Mouse (Mus musculus) midbrain, embryonic 11.5 days (tissue): ENCODE measurements around the gene Ankrd11. TPM values are rescaled to one million over a fixed set of nuclear protein-coding genes. Genes with fewer than 3 reads are reported as not detected.

Experiments
- ATAC-seq: fragments of 200-750 bp; cut with Nextera tagmentation; 2 replicates; pipeline ENCODE4 v1.8.0; 2017; ENCODE audit warnings: moderate TSS enrichment, moderate library complexity; ENCODE audit not compliant: low FRiP score
- DNase-seq: peaks from one replicate; pipeline ENCODE4 v3.0.0; 2015; ENCODE audit warnings: low spot score; ENCODE audit errors: missing footprints
- H3K27ac ChIP-seq: fragments of 300-500 bp; sonication (generic); 2 replicates; pipeline ENCODE4 v1.5.1; 2014; ENCODE audit warnings: low read depth, low read length
- H3K27me3 ChIP-seq: fragments of 300-500 bp; sonication (generic); 2 replicates; pipeline ENCODE4 v1.6.1; 2014; ENCODE audit warnings: mild to moderate bottlenecking, low read length, moderate library complexity, mixed read lengths; ENCODE audit not compliant: control insufficient read depth, insufficient read depth
- H3K36me3 ChIP-seq: fragments of 300-500 bp; sonication (generic); 2 replicates; pipeline ENCODE4 v1.6.1; 2014; ENCODE audit warnings: mild to moderate bottlenecking, low read length, moderate library complexity, mixed read lengths; ENCODE audit not compliant: control insufficient read depth, insufficient read depth
- H3K4me1 ChIP-seq: fragments of 300-500 bp; sonication (generic); 2 replicates; pipeline ENCODE4 v1.6.1; 2014; ENCODE audit warnings: low read length; ENCODE audit not compliant: control insufficient read depth, insufficient read depth
- H3K4me2 ChIP-seq: fragments of 300-500 bp; sonication (generic); 2 replicates; pipeline ENCODE4 v1.6.1; 2014; ENCODE audit warnings: mild to moderate bottlenecking, moderate library complexity
- H3K4me3 ChIP-seq: fragments of 300-500 bp; sonication (generic); 2 replicates; pipeline ENCODE4 v1.5.1; 2014; ENCODE audit warnings: low read depth, low read length
- H3K9ac ChIP-seq: fragments of 300-500 bp; sonication (generic); 2 replicates; pipeline ENCODE4 v1.6.1; 2014; ENCODE audit warnings: low read length
- H3K9me3 ChIP-seq: fragments of 300-500 bp; sonication (generic); 2 replicates; pipeline ENCODE4 v1.6.1; 2016; ENCODE audit warnings: low read length; ENCODE audit not compliant: control insufficient read depth
- WGBS: fragments of 180-500 bp; shearing (Covaris S2); extraction: QIAGEN DNeasy Blood & Tissue Kit; methylation state at CpG from one replicate; pipeline ENCODE4 v1.1.7; 2014; 5-methylcytosine and 5-hydroxymethylcytosine counted together
- polyA plus RNA-seq: library from polyadenylated mRNA; unstranded; fragments of >200 nt; fragmentation: Nextera tagmentation; extraction: Ambion mirVana; gene quantifications from 2 replicates; pipeline ENCODE4 v1.2.1, GENCODE M21; 2014

The Ankrd11 gene
- polyA plus RNA-seq = 61.9 and 72.0 TPM in 2 replicates

- H3K4me3 ChIP-seq = peak within 1 kb of the TSS; percentile 100
- peak within 1 kb of the TSS; percentile 93 for H3K27ac ChIP-seq
- no peaks in the 10 kb centered on the region for H3K27me3 ChIP-seq
- H3K4me1 ChIP-seq = peaks cover 33% of the 10 kb centered on the region
- DNase-seq (peak; percentile 99), ATAC-seq (peak; percentile 97)
- H3K9ac ChIP-seq = peak within 1 kb of the TSS; percentile 99
- peak within 1 kb of the TSS; percentile 80 for H3K4me2 ChIP-seq
- H3K36me3 ChIP-seq = no peaks in the 10 kb centered on the region
- H3K9me3 ChIP-seq = no peaks in the 10 kb centered on the region
- under 1% methylated on average over 90 of the region's 91 CpGs for WGBS
These were observed at the start of gene Ankrd11 for GRCm38 (mm10) chr8:123042158-123042973. Ankrd11 (minus strand) TSS chr8:123042277.

GRCm38 (mm10) chr8:123087289-123087688 lies 45.2 kb upstream of the Ankrd11 start:
- H3K36me3 ChIP-seq = peaks cover 31% of the 10 kb centered on the region
- 95% methylated on average over 9 of the region's 9 CpGs for WGBS
- no peaks in the 10 kb centered on the region for H3K9me3 ChIP-seq
- no peak overlapping the region for H3K27ac ChIP-seq
- no peak overlapping the region for H3K9ac ChIP-seq
- ATAC-seq (no peak), DNase-seq (no peak)
- H3K4me2 ChIP-seq = no peak overlapping the region
- H3K4me3 ChIP-seq = no peak overlapping the region
- no peaks in the 10 kb centered on the region for H3K4me1 ChIP-seq
- no peaks in the 10 kb centered on the region for H3K27me3 ChIP-seq

GRCm38 (mm10) chr8:123083610-123084009 lies 41.5 kb upstream of the Ankrd11 start:
- Histone ChIP-seq H3K27ac (no peak overlapping the region), H3K4me3 (no peak overlapping the region), H3K4me2 (no peak overlapping the region), H3K9me3 (no peaks in the 10 kb centered on the region), H3K36me3 (peaks cover 25% of the 10 kb centered on the region), H3K9ac (no peak overlapping the region), H3K27me3 (no peaks in the 10 kb centered on the region), H3K4me1 (no peaks in the 10 kb centered on the region)
- ATAC-seq (no peak), DNase-seq (no peak)
- 92% methylated on average over 12 of the region's 12 CpGs for WGBS

DNA sequence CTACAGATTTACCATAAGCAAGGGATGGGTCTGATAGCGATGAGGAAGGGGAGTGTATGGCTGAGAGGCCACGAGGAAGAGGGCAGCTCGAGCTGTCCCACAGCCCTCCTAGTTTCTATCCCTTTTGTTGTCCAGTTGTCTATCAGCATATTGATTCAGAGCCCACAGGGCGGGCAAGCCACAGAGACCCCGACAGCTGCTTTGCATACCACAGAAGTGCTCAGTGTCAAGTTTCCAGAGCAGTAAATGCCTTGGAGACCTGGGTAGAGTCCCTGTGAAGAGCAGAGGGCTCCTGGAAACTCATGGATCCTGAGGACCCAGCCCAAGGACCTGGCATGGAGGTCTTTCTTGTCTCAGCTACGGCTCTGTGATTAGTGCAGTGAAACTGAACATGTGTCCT lies 40.9 kb upstream of the Ankrd11 start:
- DNase-seq (no peak), ATAC-seq (no peak)
- Histone ChIP-seq H3K9ac (no peak overlapping the region), H3K9me3 (no peaks in the 10 kb centered on the region), H3K27ac (no peak overlapping the region), H3K27me3 (no peaks in the 10 kb centered on the region), H3K4me1 (no peaks in the 10 kb centered on the region), H3K4me2 (no peak overlapping the region), H3K36me3 (peaks cover 24% of the 10 kb centered on the region), H3K4me3 (no peak overlapping the region)
- WGBS = 85% methylated on average over 6 of the region's 6 CpGs

- ATAC-seq (no peak), DNase-seq (no peak)
- Histone ChIP-seq H3K27ac (no peak overlapping the region), H3K4me2 (no peak overlapping the region), H3K4me1 (no peaks in the 10 kb centered on the region), H3K27me3 (no peaks in the 10 kb centered on the region), H3K36me3 (peaks cover 25% of the 10 kb centered on the region), H3K9me3 (no peaks in the 10 kb centered on the region), H3K4me3 (no peak overlapping the region), H3K9ac (no peak overlapping the region)
- WGBS = 90% methylated on average over 6 of the region's 6 CpGs
These were observed 35.1 kb upstream of the Ankrd11 start for GRCm38 (mm10) chr8:123077213-123077612.

DNA sequence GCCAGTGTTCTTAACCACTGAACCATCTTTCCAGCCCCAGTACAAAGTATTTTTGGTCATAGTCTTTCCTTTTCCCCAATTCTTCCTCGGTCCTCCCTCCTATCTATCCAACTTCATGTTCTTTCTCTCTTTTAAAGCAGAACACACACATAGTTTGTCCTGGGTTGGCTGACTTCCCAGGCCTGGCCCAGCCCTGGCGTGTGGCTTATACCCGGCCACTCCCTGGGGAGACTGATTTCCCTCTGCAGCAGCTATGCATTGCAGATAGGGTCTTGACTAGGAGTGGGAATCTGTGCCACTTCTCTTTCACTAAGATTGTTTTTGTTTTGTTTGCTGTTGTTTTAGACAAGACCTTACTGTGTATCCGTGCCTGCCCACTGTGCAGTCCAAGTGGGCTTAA lies 29.1 kb upstream of the Ankrd11 start:
- no peak overlapping the region for H3K9ac ChIP-seq
- no peaks in the 10 kb centered on the region for H3K9me3 ChIP-seq
- H3K36me3 ChIP-seq = 0 out of 2 replicates have a peak, but pooled peaks cover 8% of the 10 kb centered on the region
- H3K27me3 ChIP-seq = no peaks in the 10 kb centered on the region
- no peak overlapping the region for H3K27ac ChIP-seq
- 93% methylated on average over 4 of the region's 4 CpGs for WGBS
- H3K4me1 ChIP-seq = peaks cover 11% of the 10 kb centered on the region
- H3K4me3 ChIP-seq = no peak overlapping the region
- DNase-seq = no peak
- no peak for ATAC-seq
- no peak overlapping the region for H3K4me2 ChIP-seq

DNA sequence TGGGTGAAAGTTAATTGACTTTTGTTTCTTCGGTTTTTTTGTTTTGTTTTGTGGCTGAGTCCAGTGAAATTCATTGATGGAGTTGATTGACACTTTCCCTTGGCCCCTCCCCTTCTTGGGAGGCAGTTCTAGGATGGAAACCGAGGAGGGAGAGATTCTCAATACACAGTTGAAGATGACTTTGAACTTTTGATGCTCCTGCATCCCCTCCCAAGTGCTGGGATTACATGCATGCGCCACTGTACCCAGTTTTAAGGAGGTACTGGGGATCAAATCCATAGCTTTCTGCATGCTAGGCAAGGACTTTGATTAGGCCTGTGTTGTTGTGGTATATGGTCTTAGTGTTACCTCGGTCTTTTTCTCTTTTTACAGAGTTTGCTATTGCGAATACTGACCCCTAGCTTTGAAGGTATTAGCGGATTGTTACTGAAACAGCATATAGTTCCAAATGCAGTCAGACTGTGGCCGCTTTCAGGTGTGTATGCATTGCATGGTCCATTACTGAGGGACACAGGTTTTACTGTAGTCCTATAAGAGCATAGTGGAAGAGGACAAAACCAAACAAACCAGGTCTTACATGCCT lies 24.1 kb upstream of the Ankrd11 start:
- Histone ChIP-seq H3K9me3 (no peaks in the 10 kb centered on the region), H3K27me3 (no peaks in the 10 kb centered on the region), H3K4me2 (peak overlapping the region; percentile 82), H3K4me3 (peak overlapping the region; percentile 91), H3K27ac (peak overlapping the region; percentile 83; the same call in 1 of the 2 replicates), H3K9ac (peak overlapping the region; percentile 97), H3K36me3 (no peaks in the 10 kb centered on the region), H3K4me1 (peaks cover 17% of the 10 kb centered on the region)
- no peak for DNase-seq
- 0 out of 2 replicates have a peak, but pooled peaks have one; percentile 10 for ATAC-seq
- WGBS = 35% methylated on average over 7 of the region's 7 CpGs

DNA sequence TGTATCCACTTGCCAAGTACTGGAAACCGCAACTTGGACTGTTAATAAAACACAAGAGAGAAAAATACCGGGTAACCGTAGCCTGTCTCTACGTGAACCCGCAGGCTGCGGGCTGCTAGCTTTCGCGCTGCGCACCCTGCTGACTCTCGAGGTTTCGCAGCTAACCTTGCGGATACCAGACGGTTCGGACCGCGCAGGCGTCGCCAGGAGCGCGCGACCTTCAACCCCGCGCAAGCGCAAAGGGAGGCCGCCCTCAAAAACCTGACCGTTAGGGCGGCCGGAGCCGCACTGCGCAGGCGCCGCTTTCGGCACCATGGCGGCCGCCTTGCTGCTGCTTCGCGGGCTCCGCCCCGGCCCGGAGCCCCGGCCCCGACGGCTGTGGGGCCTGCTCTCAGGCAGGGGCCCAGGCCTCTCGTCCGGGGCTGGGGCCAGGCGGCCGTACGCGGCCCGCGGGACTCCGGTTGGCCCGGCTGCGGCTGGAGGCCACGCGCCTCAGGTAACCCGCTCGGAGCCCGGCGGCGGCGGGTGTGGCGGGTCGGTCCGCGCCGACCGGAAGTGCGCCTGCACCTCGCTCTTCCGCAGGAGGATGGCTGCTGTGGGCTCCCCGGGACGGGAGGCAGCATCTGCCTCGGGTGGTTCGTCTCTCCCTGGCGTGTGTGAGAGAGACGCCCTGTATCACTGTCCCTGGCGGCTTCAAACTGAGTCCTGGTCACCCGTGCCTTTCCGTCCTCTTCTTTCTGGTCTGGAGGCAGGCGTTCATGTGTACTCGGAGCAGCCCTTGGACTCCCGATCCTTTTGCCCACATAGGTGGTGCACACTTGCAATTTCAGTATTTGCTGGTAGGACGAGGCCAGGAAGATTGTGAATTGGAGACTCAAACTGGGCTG lies 23.4 kb upstream of the Ankrd11 start:
- peak; percentile 96 for ATAC-seq

More for the DNA sequence above, 23.4 kb upstream of the Ankrd11 start:
- peak overlapping the region; percentile 83 for H3K27ac ChIP-seq
- WGBS = under 1% methylated on average over 78 of the region's 84 CpGs
- no peaks in the 10 kb centered on the region for H3K9me3 ChIP-seq
- peak overlapping the region; percentile 91 for H3K4me3 ChIP-seq
- peak overlapping the region; percentile 97 for H3K9ac ChIP-seq
- peak overlapping the region; percentile 82 for H3K4me2 ChIP-seq
- no peaks in the 10 kb centered on the region for H3K36me3 ChIP-seq
- H3K4me1 ChIP-seq = peaks cover 17% of the 10 kb centered on the region
- no peaks in the 10 kb centered on the region for H3K27me3 ChIP-seq
- DNase-seq = peak; percentile 100
